Mouse (Mus musculus) testis, adult 10 weeks (tissue): ENCODE data around the gene BC028528. TPM values are rescaled to one million over a fixed set of nuclear protein-coding genes. Genes with fewer than 3 reads are reported as not detected.

Source experiments
- polyA plus RNA-seq: library from polyadenylated mRNA; stranded (reverse); fragments of 350-450 nt; fragmentation: Illumina TruSeq; extraction: RNeasy Lipid Tissue Mini Kit (QIAGEN cat#74804); gene quantifications from one replicate; pipeline ENCODE4 v1.2.3, GENCODE M21; 2014; ENCODE audit warnings: low read depth, low replicate concordance

BC028528 gene
- polyA plus RNA-seq: 7.3 TPM

GRCm38 (mm10) chr3:95891211-95892065 lies at the start of gene BC028528:
TSS of gene BC028528 (minus strand) at chr3:95892005.

GRCm38 (mm10) chr3:95928658-95929503 lies 37.1 kb upstream of the BC028528 start, which contains the start of gene Anp32e:
TSS of gene Anp32e (plus strand) at chr3:95929246.

GRCm38 (mm10) chr3:95904568-95904967 lies 12.8 kb upstream of the BC028528 start, which contains the start of gene Car14:
TSS of gene Car14 (minus strand) at chr3:95904691.

GRCm38 (mm10) chr3:95893606-95894316 lies 2.0 kb upstream of the BC028528 start, which contains the start of gene Aph1a:
TSS of gene Aph1a (plus strand) at chr3:95893969.

GRCm38 (mm10) chr3:95881979-95882815 lies 9.6 kb downstream of the BC028528 start, which contains the start of gene Ciart:
TSS of gene Ciart (minus strand) at chr3:95882251.

GRCm38 (mm10) chr3:95871392-95871867 lies 20.4 kb downstream of the BC028528 start, which contains the start of gene Mrps21:
TSS of gene Mrps21 (minus strand) at chr3:95871519.

GRCm38 (mm10) chr3:95855502-95856089 lies 36.2 kb downstream of the BC028528 start, which contains the start of gene Prpf3:
TSS of gene Prpf3 (minus strand) at chr3:95855885.

Other genes starting within 250 kb of the BC028528 start
- 72.5 TPM for gene Mcl1, start 233.2 kb downstream of the BC028528 start, polyA plus RNA-seq
- 0.08 TPM for gene Adamtsl4, start 204.1 kb downstream of the BC028528 start, polyA plus RNA-seq
- 0.95 TPM for gene Ecm1, start 152.4 kb downstream of the BC028528 start, polyA plus RNA-seq
- 12.8 TPM for gene Tars2, start 131.8 kb downstream of the BC028528 start, polyA plus RNA-seq
- gene Rprd2, start 73.1 kb downstream of the BC028528 start, polyA plus RNA-seq: 29.8 TPM
- gene Prpf3, start 36.1 kb downstream of the BC028528 start, polyA plus RNA-seq: 39.6 TPM
- 11.8 TPM for gene Mrps21, start 20.5 kb downstream of the BC028528 start, polyA plus RNA-seq
- gene Ciart, start 9.8 kb downstream of the BC028528 start, polyA plus RNA-seq: 4.8 TPM
- 3.9 TPM for gene Aph1a, start 2.0 kb upstream of the BC028528 start, polyA plus RNA-seq
- 1.8 TPM for gene Car14, start 12.7 kb upstream of the BC028528 start, polyA plus RNA-seq
- 34.5 TPM for gene Anp32e, start 37.2 kb upstream of the BC028528 start, polyA plus RNA-seq
- 8.6 TPM for gene Plekho1, start 104.0 kb upstream of the BC028528 start, polyA plus RNA-seq
- 15.0 TPM for gene Vps45, start 166.5 kb upstream of the BC028528 start, polyA plus RNA-seq
- gene Otud7b, start 212.5 kb upstream of the BC028528 start, polyA plus RNA-seq: 27.4 TPM